Mouse (Mus musculus): ENCODE data around the gene Rnf224.
A peak's percentile ranks its signal among the peaks of the same experiment; 100 is the strongest.

Gene Rnf224

GRCm38 (mm10) chr2:25225811-25226379, 10.7 kb downstream of the Rnf224 start:
- DNase-seq (ENCODE audit: low spot score) = no peak

DNA sequence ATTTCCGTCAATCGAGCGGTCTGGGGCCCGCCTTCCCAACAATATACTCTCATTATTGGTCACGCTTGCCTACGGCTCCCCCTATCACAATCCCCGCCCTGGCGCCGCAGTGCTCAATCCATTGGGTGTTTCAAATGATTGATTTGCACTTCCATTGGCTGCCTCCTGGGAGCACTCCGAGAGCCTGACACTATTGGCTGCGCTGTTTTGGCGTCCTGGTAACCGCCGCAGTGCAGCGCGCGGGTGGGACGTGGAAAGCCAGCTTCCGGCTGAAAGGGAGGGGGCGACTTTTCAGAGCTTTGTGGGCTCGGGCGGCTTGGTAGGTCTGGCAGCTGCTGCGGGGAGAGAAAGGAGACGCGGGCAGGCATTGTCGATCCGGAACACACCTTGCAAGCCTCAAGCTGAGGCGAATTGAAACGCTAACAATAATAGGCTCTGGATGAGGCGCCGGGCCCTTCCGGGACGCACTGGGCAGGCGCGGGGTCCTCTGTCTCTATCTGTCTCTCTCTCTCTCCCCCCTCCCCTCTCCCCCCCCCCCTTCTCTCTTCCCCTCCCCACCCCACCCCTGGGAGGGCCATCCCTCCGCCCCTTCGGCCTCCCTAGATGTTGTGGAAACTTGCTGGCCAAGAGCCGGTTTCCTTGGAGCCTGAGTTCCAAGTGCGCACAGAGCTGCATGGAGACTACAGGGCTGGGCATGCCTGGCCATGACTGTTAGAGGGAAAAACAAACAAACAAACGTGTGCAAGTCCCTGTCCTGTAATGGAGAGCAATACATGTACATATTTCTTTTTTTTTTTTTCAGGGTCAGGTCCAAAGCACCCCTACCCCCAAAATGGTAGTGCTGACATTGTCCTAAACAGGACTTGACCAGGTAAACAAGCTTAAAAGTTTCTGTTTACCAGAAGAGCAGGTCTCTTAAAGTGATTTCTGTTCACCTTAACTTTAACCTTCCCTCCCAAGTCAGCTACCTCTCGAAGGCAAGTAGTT, 11.5 kb downstream of the Rnf224 start:
- peak; percentile 100 for DNase-seq (ENCODE audit: low spot score)

GRCm38 (mm10) chr2:25224492-25224765, 12.2 kb downstream of the Rnf224 start, which contains the start of gene Tubb4b:
Tubb4b (minus strand) TSS chr2:25224702.
- no peak for DNase-seq (ENCODE audit: low spot score)

DNA sequence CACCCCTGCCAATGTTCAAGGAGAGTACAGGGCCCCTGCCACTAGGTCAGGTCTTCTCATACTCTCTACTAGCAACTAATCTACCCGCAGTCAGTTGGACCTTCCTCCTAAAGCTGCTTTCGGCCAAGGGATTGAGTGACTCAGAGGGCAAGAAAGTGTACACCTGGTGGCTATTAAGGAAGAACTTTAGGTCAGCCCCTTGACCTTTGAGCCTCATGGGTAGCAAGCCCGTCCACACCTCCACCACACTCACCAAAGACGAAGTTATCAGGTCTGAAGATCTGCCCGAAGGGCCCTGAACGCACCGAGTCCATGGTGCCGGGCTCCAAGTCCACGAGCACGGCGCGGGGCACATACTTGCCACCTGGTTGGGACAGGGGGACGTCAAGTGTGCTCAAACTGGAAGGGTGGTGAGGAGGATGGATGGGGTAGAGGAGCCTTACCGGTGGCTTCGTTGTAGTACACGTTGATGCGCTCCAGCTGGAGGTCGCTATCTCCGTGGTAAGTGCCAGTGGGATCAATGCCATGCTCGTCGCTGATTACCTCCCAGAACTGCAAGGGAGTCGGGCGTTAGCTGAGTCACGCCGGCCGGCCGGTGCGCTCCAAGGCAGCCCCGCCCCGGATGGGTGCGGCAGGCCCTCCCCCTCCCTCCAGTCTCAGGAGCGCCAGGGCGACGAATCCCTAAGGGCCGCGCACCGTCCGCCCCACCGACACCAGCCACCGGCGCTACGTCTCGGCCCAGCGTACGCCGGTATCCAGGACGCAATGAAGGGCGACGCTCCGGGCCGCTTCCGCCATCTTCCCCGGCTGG, 12.7 kb downstream of the Rnf224 start:
- peak; percentile 63 for DNase-seq (ENCODE audit: low spot score)

GRCm38 (mm10) chr2:25221331-25221772, 15.2 kb downstream of the Rnf224 start:
- DNase-seq (ENCODE audit: low spot score) = no peak

- DNase-seq (ENCODE audit: low spot score) = no peak
Observed at GRCm38 (mm10) chr2:25218445-25218844, 18.1 kb downstream of the Rnf224 start, which contains the start of gene Fam166a. Fam166a (plus strand) TSS chr2:25218745.

DNA sequence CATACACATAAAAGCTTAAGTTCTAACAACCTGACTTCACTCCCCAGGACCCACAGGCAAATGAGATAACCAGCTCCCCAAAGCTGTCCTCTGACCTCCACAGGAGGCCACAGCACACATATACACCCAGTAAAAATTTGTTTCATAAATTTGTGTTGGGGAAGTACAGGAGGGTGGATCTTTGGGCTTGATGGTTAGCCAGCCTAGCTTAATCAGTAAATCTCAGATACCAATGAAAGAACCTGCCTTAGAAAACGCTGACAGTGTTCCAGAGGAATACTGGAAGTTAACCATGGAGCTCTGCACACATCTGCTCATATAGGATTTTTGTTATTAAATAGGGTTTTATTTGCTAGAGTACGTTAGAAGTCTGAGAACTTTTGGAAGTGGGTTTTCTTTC, 18.9 kb downstream of the Rnf224 start:
- DNase-seq (ENCODE audit: low spot score) = no peak

DNA sequence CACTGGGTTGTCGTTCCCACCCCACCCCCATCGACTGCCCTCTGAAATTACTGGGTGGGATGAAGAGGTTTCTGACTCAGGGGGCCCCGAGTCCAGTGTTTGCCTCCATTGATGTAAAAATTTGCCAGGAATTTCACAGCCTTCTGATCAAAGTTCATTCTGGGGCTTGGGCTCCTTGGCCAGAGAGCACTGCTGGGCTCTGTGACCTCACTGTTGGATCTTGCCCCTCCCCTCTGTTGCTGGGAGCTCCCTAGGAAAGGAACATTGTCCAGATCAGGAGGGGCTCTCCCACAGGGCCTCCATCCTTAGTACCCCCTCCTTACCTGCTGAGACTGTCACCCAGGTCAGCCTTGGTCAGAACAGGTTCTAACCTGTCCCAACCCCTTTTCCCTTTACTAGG, 22.1 kb downstream of the Rnf224 start, which contains the start of gene Stpg3:
Gene Stpg3, minus strand, starts transcription at position 194 of the 400 bp plus-strand sequence.
- no peak for DNase-seq (ENCODE audit: low spot score)

DNA sequence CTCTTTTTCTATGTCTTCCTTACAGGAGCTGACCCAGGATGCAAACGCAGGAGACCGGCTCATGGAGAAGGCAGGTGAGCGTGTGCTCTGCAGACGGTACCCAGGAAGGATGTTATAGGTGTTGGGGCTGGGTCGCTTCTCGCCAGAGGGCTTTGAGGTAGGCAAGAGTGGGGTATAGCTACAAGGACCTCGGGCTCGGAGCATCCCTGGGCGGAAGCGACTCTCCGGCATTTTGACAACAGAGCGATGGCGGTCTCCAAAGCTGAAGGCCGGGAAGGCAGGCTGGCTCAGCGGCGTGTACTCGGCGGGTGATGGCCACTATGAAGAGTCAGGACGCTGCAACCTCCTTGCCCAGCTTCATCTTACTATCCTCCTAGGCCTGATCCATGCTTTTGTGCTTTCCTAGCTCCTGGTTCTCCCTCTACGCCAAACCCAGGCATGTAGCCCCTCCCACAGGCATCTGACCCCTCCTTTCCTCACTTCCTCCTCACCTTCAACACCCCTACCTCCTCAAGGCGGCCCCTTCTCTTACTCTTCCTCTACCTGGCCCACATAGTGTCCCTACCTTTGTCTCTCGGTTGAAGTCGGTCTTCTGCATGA, 23.2 kb downstream of the Rnf224 start:
- DNase-seq (ENCODE audit: low spot score) = no peak

GRCm38 (mm10) chr2:25211121-25211670, 25.4 kb downstream of the Rnf224 start, which contains the start of gene Nelfb:
Nelfb (minus strand) TSS chr2:25211489.
- peak; percentile 65 for DNase-seq (ENCODE audit: low spot score)

GRCm38 (mm10) chr2:25210686-25211085, 25.9 kb downstream of the Rnf224 start:
- DNase-seq (ENCODE audit: low spot score) = no peak

DNA sequence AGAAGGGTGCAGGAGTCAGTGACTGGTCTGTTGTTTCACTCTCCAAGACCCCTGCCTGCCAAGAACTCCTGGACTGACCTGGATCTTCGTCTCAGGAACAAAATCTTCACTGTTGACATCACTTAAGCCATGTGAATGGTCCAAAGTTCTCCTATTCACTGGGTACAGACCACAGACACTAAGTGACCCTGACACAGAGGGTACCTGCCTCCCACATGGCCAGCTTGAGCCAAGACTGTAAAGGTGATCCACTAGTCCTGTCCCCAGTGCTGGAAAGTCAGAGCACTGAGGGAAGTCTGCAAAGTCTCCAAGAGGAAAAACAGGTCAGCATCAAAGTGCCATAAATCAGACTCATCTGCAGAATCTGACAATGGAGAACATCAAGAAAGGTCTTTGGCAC, 29.0 kb downstream of the Rnf224 start:
- DNase-seq (ENCODE audit: low spot score) = no peak

DNA sequence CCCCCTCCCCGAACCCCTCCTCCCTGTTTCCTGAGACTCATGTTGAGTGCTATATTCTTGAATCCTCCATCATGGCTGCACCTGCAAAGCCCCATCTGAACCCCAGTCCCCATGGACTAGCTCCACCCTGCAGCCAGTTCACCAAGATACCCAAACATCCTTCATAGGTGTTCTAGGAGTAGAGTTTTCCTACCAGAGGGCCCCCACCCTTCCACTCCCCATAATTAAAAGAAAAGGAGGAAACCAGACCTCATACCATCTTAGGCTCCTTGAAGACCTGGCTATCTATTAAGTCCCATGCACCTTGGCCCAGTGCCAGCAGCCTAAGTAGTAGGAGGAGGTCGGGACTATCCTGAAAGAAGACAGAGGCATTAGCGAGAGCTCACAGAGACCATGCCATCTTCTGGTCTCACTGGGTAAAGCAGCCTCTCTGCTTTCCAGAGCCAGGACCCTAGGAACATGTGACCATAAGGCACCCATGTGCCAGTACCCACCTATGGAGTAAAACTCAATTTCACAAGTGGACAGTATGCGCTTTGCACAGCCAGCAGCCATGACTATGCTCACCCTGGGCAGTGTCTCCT, 32.9 kb downstream of the Rnf224 start:
- DNase-seq (ENCODE audit: low spot score) = no peak

GRCm38 (mm10) chr2:25200631-25201030, 36.0 kb downstream of the Rnf224 start:
- no peak for DNase-seq (ENCODE audit: low spot score)

GRCm38 (mm10) chr2:25197946-25198345, 38.6 kb downstream of the Rnf224 start:
- DNase-seq (ENCODE audit: low spot score) = no peak

DNA sequence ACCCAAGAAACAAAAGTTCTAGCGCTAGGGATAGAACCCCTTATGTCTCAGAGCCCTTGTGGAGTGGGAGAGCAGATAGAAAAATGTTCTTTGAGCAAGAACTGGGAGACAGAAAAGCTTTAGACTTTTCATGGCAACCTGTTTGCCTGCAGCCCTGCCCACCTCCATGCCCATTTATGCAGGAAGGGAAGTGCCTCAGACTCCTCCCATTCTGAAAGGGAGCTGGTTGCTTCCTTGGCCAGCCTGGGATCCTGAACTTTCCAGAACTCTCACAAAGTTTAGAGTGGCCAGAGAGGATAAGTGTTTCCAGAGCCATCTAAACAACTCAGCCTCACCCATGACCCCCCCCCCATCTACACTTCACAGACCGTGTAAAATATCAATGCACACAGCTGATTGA, 39.4 kb downstream of the Rnf224 start:
- DNase-seq (ENCODE audit: low spot score) = no peak

DNA sequence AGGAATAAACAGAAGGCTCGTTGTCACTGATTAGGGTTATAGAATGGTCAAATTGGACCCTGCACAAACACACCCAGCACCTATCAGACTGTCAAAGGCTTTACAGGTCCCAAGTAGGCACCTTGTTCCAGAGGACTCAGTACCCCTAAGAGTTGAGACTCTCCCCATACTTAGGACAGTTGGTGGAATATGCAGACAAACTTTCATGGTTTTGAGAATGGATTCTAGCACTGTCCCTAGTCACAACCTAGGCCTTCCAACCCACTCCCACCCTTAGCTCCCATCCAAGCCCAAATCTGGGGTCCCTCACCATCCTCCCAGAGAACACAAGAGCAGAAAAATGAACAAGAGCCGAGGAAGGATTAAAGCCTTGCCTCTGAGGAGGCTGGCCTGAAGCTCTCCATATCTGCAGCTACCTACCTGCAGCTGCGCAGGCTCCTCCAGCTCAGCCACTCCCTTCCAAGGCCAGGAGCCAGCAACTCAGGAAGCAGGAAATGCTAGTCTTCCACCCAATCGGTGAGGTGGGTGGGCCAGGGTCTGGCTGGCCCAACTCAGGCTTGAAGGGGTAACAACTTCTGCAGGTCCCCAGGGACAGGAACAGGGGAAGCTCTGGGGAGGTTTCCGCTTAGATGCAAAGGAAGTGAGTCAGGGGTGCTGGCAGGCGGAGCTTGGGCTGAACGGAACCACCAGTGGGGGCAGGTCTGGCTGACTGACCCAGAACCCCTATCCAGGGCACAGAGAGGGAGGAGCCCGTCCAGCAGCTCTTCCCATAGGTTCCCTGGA, 40.2 kb downstream of the Rnf224 start, which contains the start of gene Tor4a:
Gene Tor4a, minus strand, starts transcription at position 715 of the 783 bp plus-strand sequence.
- no peak for DNase-seq (ENCODE audit: low spot score)

- no peak for DNase-seq (ENCODE audit: low spot score)
Observed at GRCm38 (mm10) chr2:25195211-25196156, 41.1 kb downstream of the Rnf224 start.
